Mouse (Mus musculus) spleen, postnatal 0 days (tissue): ENCODE measurements around the gene Olfr341. TPM values are rescaled to one million over a fixed set of nuclear protein-coding genes. Genes with fewer than 3 reads are reported as not detected.

ENCODE experiments used
- polyA plus RNA-seq: library from polyadenylated mRNA; unstranded; fragments of >200 nt; fragmentation: Nextera tagmentation; extraction: Ambion mirVana; gene quantifications from 2 replicates; pipeline ENCODE4 v1.2.1, GENCODE M21; 2015

Olfr341 gene
- not detected in 2 replicates for polyA plus RNA-seq

DNA sequence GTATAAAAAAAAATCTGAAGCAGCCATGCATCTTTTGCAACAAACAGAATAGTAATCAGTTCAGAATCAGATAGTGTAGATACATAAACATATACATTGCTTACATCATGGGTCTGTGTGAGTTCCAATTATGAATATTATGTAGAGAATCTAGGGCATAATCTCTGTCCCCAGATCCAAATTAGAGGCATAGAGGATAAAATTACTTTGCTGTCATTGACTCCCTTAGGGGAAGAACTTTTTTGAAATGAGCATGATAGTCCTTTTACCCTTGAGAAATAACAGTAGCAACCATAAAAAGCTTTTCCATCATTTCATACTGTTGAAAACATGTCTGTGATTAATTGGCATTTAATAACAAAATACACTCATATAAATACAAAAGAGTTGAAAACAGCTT is at the start of gene Olfr341:
Olfr341 (minus strand) TSS at position 101 of the 400 bp plus-strand sequence.

DNA sequence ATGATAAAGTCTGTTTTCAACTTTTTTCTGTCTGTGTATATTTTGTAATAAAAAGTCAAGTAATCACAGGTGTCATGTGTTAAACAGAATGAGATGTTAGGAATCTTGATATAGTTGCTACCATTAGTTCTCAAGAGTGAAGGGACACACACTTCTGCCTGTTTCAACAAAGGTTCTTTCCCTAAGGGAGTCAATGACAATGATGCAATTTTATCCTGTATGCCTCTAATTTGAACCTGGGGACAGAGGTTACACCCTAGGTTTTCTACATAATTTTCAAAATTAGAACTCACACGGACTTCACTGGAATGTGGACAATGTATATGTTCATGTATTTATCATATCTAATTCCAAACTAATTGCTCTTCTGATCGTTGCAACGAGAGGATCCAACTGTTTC is 42.4 kb upstream of the Olfr341 start, which contains the start of gene Olfr342:
Olfr342 (plus strand) TSS at position 301 of the 400 bp plus-strand sequence.

DNA sequence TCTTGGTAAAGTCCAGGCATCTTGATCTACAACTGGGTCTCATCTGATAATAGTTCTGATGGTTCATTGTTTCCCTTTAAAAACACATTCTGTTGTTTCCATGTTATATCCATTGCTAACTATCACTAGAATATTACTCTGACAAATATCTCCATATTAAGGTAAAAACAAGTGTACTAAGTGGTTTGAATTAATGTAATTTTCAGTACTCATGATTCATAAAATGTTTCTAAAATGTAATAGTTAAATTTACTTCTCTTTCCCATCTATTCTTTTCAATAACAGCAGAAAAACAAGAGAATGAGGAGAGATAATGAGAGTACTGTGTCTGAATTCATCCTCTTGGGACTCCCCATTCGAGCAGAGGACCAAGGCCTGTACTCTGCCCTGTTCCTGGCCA is 30.0 kb downstream of the Olfr341 start, which contains the start of gene Olfr340:
Olfr340 (plus strand) TSS at position 301 of the 400 bp plus-strand sequence.

Other genes with a start within 250 kb of the Olfr341 start
- gene Olfr338, start 108.9 kb downstream of the Olfr341 start, polyA plus RNA-seq, result not detected in 2 replicates
- not detected in 2 replicates for gene Olfr339, start 63.5 kb downstream of the Olfr341 start, polyA plus RNA-seq
- gene Olfr340, start 29.9 kb downstream of the Olfr341 start, polyA plus RNA-seq, result not detected in 2 replicates
- not detected in 2 replicates for gene Olfr342, start 42.5 kb upstream of the Olfr341 start, polyA plus RNA-seq
- not detected in 2 replicates for gene Olfr344, start 84.2 kb upstream of the Olfr341 start, polyA plus RNA-seq
- not detected in 2 replicates for gene Olfr345, start 157.6 kb upstream of the Olfr341 start, polyA plus RNA-seq
- not detected in 2 replicates for gene Olfr346, start 203.3 kb upstream of the Olfr341 start, polyA plus RNA-seq
- not detected in 2 replicates for gene Olfr347, start 249.4 kb upstream of the Olfr341 start, polyA plus RNA-seq